11 mouse cellular contexts compared by ENCODE assay signal in the genomic region with DNA sequence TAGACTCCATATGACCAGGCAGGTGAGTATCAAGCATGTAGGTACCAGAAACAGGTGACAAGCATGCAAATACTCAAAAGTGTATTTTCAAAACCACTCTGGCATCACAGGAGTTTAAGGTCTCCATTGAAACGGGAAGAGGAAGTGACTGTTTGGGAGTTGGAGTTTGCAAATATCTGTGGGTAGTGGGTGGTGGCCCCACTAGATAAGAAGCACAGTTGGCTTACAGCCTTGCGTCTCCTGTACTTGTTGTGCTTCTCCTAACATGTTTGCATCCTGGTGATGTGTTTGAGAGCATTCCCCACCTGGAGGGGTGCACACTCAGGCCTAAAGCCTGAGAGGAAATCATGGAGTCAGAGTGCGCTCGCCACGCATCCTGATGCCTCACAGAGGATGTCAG.
"Had no signal": no experiment of that assay in that cellular context is flagged by ENCODE, and none has a peak within 500 bp of the region (broad histone marks: within the 10 kb centered on the region; RNA-seq: fewer than 3 reads in every experiment).

No protein-coding gene starts in this region.

- H3K27me3 ChIP-seq: limb, embryonic 15.5 days; midbrain, embryonic 15.5 days; neural tube, embryonic 12.5 days had no signal

- H3K4me2 ChIP-seq: limb, embryonic 15.5 days; midbrain, embryonic 15.5 days; neural tube, embryonic 12.5 days had no signal

- ATAC-seq: intestine, embryonic 16.5 days; midbrain, embryonic 15.5 days had no signal

- H3K9me3 ChIP-seq: limb, embryonic 15.5 days; midbrain, embryonic 10.5 days; midbrain, embryonic 15.5 days; neural tube, embryonic 12.5 days had no signal

- H3K27ac ChIP-seq: left cerebral cortex, adult 2 months; limb, embryonic 15.5 days; midbrain, embryonic 10.5 days; midbrain, embryonic 15.5 days; neural tube, embryonic 12.5 days had no signal

- H3K4me3 ChIP-seq: left cerebral cortex, adult 2 months; limb, embryonic 15.5 days; midbrain, embryonic 10.5 days; midbrain, embryonic 15.5 days; neural tube, embryonic 12.5 days had no signal

- H3K9ac ChIP-seq: limb, embryonic 15.5 days; midbrain, embryonic 15.5 days; neural tube, embryonic 12.5 days had no signal

- DNase-seq: lung, adult 18-20 months; right cerebral cortex, postnatal 4 days; spleen, adult 18-20 months; thymus, adult 18-20 months; thymus, postnatal 14 days had no signal

- H3K36me3 ChIP-seq: limb, embryonic 15.5 days; midbrain, embryonic 10.5 days; midbrain, embryonic 15.5 days; neural tube, embryonic 12.5 days had no signal
